Mouse (Mus musculus) T-helper 17 cell (primary cell): ENCODE data around the gene Iqcf1.

Experiments
- in situ Hi-C, 2 experiments: fragments of 300-600 bp; cut with MboI, MseI; formaldehyde crosslinking; loops; 1 replicate in 1 of 2; 2 replicates in 1 of 2; pipeline ENCODE4 v1.15.1; 2025; ENCODE audit warnings: high pct_unique_total_duplicates in 2 of 2

The Iqcf1 gene

GRCm38 (mm10) chr9:106463122-106464063 lies 36.4 kb upstream of the Iqcf1 start:
- in situ Hi-C loops: no loop called here

- in situ Hi-C loops: no loop called here
These were observed 34.8 kb upstream of the Iqcf1 start for GRCm38 (mm10) chr9:106464751-106465541.

- in situ Hi-C loops: no loop called here
These were observed 34.1 kb upstream of the Iqcf1 start, which contains the start of gene Gpr62 for GRCm38 (mm10) chr9:106465571-106466200. Gene Gpr62, minus strand, starts transcription at chr9:106465938.

- in situ Hi-C loops: no loop called here
These were observed 33.0 kb upstream of the Iqcf1 start for GRCm38 (mm10) chr9:106466721-106467120.

DNA sequence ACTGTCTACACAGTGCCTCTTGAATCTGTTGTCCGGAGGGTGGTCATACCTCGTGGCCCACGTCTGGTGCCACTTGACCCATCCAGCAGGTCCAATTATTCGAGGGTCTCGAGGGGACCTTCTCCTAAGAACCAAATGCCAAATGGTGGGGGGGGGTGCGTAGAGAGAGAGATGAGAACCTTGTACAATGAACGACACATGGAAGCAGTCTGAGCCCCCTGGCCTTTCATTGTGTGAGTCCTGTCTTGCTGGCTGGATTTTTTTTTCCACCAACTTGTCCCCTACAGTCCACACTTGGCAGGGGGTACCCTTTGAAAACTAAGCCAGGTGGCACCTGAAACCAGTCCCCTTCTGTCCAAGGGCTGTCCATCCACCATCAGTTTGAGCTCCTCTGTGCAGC lies 32.0 kb upstream of the Iqcf1 start:
- in situ Hi-C loops: no loop called here

DNA sequence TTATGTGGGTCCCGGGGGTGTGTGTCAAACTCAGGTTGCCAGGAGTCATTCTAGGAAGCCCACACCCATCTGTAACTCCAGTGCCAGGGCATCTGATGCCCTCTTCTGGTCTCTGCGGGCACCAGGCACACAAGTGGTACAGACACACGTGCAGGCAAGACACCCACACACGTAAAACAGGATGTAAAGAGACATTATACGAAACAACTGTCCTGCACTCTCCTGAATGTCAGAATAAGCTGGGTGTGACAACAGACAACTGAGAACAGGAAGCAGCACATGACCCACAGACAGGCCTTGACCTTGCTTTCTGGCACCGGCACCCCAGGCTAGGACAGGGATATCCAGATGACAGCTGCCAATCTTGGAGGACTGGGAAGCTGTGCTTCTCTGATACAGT lies 30.4 kb upstream of the Iqcf1 start:
- in situ Hi-C loops: no loop called here

- in situ Hi-C loops: loop anchor here in 1 of 2 experiments (5.0 to 10.0 kb wide), 2 partner anchors 32 to 1505 kb away; partner anchors contain the start of genes Acy1 and Uba7
These were observed 30.0 kb upstream of the Iqcf1 start for GRCm38 (mm10) chr9:106469776-106470175.

DNA sequence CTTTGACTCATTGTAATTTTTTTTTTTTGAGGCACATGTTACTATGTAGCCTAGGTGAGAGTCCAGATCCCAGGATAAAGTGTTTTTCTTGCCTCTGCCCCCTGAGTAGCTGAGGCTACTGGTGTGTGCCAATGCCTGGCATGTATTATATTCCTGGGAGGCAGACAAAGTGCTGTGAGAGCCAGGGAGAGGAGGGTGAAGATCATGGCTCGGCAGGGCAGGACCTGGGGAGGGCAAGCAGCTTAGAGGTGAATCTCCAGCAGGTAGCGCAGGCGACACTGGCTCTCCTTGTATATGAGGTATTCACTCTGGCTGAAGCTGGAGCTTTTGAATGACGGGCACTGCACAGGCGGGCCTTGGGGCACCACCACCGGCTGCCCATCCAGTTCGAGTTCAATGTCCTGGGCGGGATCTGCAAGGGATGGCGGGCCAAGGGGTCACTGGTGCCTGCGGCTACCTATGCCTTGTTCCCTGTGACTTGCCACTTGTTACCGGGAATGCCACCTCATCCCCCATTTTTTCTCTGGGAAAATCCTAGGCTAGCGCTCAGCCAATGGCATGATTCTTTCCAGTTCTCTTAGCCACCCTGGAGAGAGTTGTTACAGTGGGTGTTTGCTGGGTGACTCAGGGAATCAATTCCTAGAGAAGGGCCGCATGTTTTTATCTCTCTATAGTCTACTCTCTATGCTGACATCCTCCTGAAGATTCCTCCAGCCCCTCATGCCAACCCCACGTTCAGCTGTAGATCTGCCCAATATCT lies 28.6 kb upstream of the Iqcf1 start:
- in situ Hi-C loops: loop anchor here in 1 of 2 experiments (5.0 to 10.0 kb wide), 2 partner anchors 34 to 1504 kb away; partner anchors contain the start of genes Acy1 and Uba7

GRCm38 (mm10) chr9:106471892-106472291 lies 27.9 kb upstream of the Iqcf1 start:
- in situ Hi-C loops: loop anchor here in 1 of 2 experiments (5.0 to 10.0 kb wide), 2 partner anchors 35 to 1503 kb away; partner anchors contain the start of genes Acy1 and Uba7

GRCm38 (mm10) chr9:106472321-106472720 lies 27.4 kb upstream of the Iqcf1 start:
- in situ Hi-C loops: loop anchor here in 1 of 2 experiments (5.0 to 10.0 kb wide), 2 partner anchors 35 to 1502 kb away; partner anchors contain the start of genes Acy1 and Uba7

DNA sequence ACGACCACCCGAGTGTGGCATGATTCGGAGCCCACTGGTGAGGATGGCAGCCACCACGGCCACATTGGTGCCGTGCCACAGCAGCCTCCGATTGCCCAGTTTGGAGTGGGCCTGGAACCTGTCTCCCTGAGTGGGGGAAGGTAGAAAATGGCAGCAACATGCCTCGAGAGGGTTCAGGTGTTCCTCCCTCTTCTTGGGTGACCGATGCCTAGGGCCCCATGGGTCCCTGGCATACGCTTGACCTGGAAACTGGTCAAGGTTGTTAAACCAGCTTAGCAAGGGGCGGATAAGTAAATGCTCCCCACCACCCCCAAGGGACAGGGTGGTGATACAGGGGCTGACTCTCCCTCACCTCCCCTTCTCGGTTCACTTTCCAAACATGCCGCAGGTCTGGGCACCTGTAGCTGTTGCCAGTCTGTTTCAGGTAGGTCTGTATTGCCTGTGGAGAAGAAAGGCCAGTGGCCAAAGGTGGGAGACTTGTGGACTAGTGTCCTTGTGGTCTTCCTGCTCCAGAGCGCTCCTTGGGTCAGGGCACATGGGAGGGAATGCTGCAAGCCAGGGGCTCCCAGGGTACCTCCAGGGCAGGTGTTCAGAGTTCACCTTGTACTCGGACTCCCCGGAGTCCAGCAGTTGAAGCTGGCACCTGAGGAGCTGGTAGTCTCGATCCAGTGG lies 26.6 kb upstream of the Iqcf1 start:
- in situ Hi-C loops: loop anchor here in 1 of 2 experiments (5.0 to 10.0 kb wide), 2 partner anchors 36 to 1502 kb away; partner anchors contain the start of genes Acy1 and Uba7

DNA sequence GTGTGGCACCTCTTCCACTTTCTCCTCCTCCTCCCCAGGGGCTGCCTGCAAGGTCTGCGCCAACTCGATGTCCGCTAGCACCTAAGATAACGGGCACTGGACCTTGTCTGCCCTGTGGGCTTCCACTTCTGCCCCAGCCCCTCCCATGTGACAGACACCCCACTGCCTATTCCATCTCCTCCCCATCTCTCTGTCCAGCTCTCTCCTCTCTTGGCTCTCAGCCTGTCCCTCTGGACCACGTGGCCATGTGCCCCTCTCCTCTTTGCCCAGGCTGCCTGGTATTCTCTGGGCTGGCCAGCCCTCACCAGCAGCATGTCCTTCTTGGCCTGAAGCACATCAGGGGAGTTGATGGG lies 26.0 kb upstream of the Iqcf1 start:
- in situ Hi-C loops: loop anchor here in 1 of 2 experiments (5.0 to 10.0 kb wide), 2 partner anchors 36 to 1501 kb away; partner anchors contain the start of genes Acy1 and Uba7

- in situ Hi-C loops: loop anchor here in 1 of 2 experiments (5.0 to 10.0 kb wide), 2 partner anchors 37 to 1500 kb away; partner anchors contain the start of genes Acy1 and Uba7
These were observed 25.3 kb upstream of the Iqcf1 start for GRCm38 (mm10) chr9:106474456-106474855.

DNA sequence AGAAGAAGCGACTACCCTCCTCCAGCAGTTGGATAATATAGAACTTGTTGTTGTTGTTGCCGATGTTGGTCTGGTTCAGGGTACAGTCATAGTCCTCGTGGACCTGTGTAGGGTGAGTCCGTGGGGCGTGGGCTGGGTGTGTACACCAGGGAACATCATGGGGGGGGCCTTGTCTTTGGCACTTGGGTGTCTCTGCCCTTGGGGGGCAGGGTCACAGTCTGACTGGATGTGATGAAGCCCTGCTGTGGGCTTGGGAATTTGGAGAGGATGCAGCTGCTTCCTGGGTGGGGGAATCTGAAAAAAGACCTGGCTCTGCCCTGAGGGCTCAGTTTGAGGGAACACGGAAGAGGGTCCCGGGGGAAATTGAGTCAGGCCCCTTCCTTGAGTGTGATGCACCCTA lies 24.7 kb upstream of the Iqcf1 start:
- in situ Hi-C loops: loop anchor here (5.0 to 10.0 kb wide), 3 partner anchors 33 to 1500 kb away; partner anchors contain the start of gene Uba7 (in 1 of the 2)

DNA sequence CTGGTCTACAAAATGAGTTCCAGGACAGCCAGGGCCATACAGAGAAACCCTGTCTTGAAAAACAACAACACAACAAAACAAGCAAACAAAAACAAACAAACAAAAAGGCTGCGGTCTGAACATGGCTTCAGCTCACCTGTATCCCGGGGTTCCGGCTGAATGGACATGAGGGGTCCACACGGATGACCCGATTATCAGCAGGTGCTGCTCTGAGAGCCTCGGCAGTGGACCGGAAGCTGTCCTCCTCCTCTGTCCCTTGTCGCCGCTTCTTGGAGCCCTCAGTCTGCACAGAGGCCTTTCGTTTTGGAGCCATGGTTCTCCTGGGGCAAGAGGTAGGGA lies 24.1 kb upstream of the Iqcf1 start, which contains the start of gene Rrp9:
Rrp9 (plus strand) TSS at position 301 of the 339 bp plus-strand sequence.
- in situ Hi-C loops: loop anchor here (5.0 to 10.0 kb wide), 3 partner anchors 33 to 1499 kb away; partner anchors contain the start of gene Uba7 (in 1 of the 2)

DNA sequence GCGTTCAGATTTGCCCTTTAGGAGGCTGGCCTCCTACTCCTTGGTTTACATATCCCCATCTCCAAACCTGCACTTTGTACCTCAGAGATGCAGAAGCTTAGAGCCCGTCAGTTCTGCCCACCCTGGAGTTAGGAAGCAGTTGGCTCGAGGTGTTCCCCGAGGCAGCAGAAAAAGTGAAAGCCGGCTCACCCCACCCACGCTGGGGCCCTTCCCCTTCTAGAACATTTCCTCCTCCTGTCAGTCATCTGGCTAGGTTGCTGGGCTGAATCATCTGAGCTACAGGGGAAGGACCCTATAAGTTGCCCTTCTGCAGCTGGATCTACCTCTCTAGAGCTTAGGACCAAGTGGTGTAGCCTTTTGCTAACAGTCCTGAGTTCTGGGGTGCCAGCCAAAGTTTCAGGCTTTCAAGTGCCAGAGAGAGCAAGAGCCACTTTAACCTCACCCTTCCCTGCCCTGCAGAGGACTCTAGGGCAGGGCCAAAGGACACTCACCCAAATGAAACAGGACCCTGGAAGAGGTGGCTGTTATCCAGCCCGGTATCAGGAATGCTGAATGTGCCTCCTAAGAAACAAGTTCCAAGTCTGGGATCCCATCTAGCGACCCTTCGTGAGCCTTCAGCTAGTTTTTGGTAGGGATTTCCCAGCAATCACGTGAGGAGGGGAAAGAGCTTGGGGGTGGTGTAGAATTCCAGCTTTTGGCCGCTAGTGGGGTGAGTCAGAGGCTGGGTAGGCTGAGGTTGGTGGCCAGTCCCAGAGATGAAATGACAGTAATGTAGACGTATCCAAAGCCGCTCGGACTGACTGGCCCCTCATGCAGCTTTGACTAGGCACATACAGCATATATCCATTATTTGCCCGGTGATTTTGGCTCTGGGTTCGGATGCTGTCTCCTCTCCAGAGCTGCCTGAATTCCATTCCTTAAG lies 23.5 kb upstream of the Iqcf1 start:
- in situ Hi-C loops: loop anchor here (5.0 to 10.0 kb wide), 3 partner anchors 34 to 1499 kb away; partner anchors contain the start of gene Uba7 (in 1 of the 2)

GRCm38 (mm10) chr9:106476924-106477484 lies 22.8 kb upstream of the Iqcf1 start, which contains the start of gene Parp3:
Gene Parp3, minus strand, starts transcription at chr9:106476949.
- in situ Hi-C loops: loop anchor here (5.0 to 10.0 kb wide), 3 partner anchors 35 to 1498 kb away; partner anchors contain the start of gene Uba7 (in 1 of the 2)

DNA sequence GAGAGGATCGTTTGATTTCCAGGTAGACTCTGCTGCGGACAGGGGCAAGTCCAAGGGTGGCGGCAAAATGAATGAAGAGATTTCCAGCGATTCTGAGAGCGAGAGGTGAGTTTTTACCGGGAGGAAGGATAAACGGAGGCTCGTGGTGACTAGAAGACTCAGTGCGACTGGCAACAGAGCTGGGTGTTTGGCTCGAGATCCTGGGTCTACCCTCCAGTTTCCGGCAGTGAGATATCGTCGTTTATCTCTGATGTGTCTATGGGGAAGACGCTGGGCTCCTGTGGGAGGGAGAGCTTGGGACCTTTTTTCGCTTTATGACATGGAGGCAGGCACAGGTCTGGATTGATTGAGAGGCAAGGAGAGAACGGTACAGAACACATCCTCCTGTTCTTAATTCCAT lies 22.1 kb upstream of the Iqcf1 start:
- in situ Hi-C loops: loop anchor here (5.0 to 10.0 kb wide), 3 partner anchors 35 to 1497 kb away; partner anchors contain the start of gene Uba7 (in 1 of the 2)
